Mouse (Mus musculus) right cerebral cortex, postnatal 10 days (tissue): ENCODE measurements around the gene Ost4.

Experiments
- DNase-seq, 2 experiments: peaks; one replicate each; pipeline ENCODE4 v3.0.0; 2021; ENCODE audit warnings: low spot score in 2 of 2

Gene Ost4

GRCm38 (mm10) chr5:30907413-30908059, at the start of gene Ost4:
Ost4 (minus strand) TSS chr5:30907788.
- DNase-seq: peak; percentile 97 to 98

- no peak for DNase-seq
Measured at GRCm38 (mm10) chr5:30955751-30956150, 48.2 kb upstream of the Ost4 start.

GRCm38 (mm10) chr5:30954556-30954955, 47.0 kb upstream of the Ost4 start:
- DNase-seq: no peak

- no peak for DNase-seq
Measured at GRCm38 (mm10) chr5:30954065-30954464, 46.5 kb upstream of the Ost4 start.

- DNase-seq: no peak
Measured at GRCm38 (mm10) chr5:30952551-30952950, 45.0 kb upstream of the Ost4 start.

- DNase-seq: no peak
Measured at GRCm38 (mm10) chr5:30951706-30952105, 44.1 kb upstream of the Ost4 start.

- DNase-seq: no peak
Measured at GRCm38 (mm10) chr5:30950922-30951321, 43.3 kb upstream of the Ost4 start.

- DNase-seq: peak in 1 of 2 experiments; percentile 69
Measured at GRCm38 (mm10) chr5:30950451-30950850, 42.9 kb upstream of the Ost4 start.

GRCm38 (mm10) chr5:30949654-30950326, 42.2 kb upstream of the Ost4 start:
- DNase-seq: peak; percentile 97

- no peak for DNase-seq
Measured at GRCm38 (mm10) chr5:30948620-30949019, 41.0 kb upstream of the Ost4 start.

GRCm38 (mm10) chr5:30944956-30945781, 37.6 kb upstream of the Ost4 start, which contains the start of gene Cgref1:
Cgref1 (minus strand) TSS chr5:30945591.
- DNase-seq: peak; percentile 83 to 88

- DNase-seq: no peak
Measured at GRCm38 (mm10) chr5:30944344-30944743, 36.8 kb upstream of the Ost4 start.

- no peak for DNase-seq
Measured at GRCm38 (mm10) chr5:30943004-30943403, 35.4 kb upstream of the Ost4 start.

GRCm38 (mm10) chr5:30934725-30935461, 27.3 kb upstream of the Ost4 start:
- DNase-seq: peak in 1 of 2 experiments; percentile 75

- DNase-seq: no peak
Measured at GRCm38 (mm10) chr5:30933705-30934104, 26.1 kb upstream of the Ost4 start.

GRCm38 (mm10) chr5:30931378-30931777, 23.8 kb upstream of the Ost4 start:
- DNase-seq: no peak

- no peak for DNase-seq
Measured at GRCm38 (mm10) chr5:30930846-30931245, 23.3 kb upstream of the Ost4 start.

GRCm38 (mm10) chr5:30930121-30930520, 22.5 kb upstream of the Ost4 start:
- peak; percentile 86 to 89 for DNase-seq

- peak in 1 of 2 experiments; percentile 75 for DNase-seq
Measured at GRCm38 (mm10) chr5:30927945-30928529, 20.4 kb upstream of the Ost4 start.

GRCm38 (mm10) chr5:30926073-30926472, 18.5 kb upstream of the Ost4 start:
- DNase-seq: no peak

- DNase-seq: no peak
Measured at GRCm38 (mm10) chr5:30925217-30925616, 17.6 kb upstream of the Ost4 start.
